Mouse (Mus musculus) cerebellum, adult 11-12 months (tissue): ENCODE data around the gene Abca8b.
"Not testable (repeated sequence)": the region's sequence is repeated elsewhere in the genome, so short reads cannot be mapped to it uniquely, and the experiment has no call there.

Experiments used
- DNase-seq: peaks from one replicate; pipeline ENCODE4 v3.0.0; 2022

Gene Abca8b

DNA sequence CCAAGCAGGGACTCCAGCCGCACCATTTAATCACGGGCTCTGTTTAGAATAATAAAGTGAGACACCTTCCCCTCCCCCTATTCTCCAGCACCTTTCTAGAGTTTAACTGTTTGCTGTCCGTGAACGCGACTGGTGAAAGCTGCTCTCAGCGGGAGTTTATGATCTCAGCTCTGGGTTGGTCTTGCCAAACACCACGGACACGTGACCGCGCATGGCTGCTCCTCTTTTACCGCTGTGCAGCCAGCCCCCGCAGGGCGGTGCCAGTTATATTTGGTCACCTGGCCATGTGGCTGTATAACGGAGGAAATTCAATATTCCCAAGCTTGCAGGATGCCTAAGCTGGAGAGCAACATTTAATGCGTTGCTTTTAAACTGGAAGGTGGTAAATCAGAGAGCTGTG, at the start of gene Abca8b:
Gene Abca8b, minus strand, starts transcription at position 222 of the 400 bp plus-strand sequence.
- DNase-seq = peak; percentile 93

DNA sequence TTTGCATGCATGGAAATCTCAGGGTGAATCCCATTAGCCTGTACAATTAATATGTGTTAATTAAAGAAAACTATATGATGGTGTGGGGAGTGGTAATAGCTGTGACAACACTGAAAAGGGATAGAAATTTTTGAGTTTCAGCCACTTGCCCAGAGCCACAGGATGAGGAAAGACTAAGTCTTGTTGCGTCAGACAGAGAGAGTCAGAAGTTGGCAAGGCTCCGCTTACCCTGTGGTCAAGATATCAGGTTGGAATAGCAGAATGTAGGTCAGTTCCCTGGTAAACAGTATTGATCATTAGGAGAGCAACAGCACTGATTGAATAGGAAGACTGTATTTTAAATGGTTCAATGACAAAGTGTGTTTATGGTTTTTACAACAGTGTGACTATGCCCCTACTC, 42.1 kb upstream of the Abca8b start:
- no peak for DNase-seq

DNA sequence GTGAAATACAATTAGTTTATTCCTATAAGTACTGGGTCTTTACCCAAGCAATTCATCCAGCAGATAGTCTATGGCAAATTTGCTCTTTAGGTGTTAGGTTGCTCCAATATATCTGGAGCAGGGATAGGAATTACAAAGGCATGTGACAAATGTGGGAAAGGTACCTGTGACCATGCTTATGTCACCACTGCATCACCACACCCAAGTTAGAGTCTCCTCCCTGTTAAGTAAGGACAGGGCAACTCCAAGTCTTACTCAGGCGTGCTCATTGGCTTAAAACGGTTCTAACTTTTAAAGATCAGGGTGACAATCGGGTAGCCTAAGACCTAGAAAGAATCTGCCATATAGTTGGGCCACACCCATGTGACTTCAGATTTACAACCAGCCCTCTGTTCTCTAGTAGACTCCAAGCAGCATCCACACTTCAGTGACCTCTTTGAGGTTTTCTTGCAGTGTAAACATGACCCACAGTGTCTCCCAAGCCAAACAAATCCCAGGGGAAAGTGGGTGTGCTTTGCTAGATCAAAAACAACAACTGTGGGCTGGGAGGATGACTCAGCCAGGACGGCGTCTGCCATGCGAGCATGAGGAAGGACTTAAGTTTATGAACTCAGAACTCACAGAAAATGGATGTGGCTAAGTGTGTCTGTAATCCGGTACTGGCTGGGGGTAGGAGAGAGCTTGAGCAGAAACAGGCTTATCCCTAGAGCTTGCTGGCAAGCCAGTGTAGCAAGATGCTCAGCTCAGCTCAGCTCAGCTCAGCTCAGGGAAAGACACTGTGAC, 33.5 kb upstream of the Abca8b start:
- DNase-seq = no peak

DNA sequence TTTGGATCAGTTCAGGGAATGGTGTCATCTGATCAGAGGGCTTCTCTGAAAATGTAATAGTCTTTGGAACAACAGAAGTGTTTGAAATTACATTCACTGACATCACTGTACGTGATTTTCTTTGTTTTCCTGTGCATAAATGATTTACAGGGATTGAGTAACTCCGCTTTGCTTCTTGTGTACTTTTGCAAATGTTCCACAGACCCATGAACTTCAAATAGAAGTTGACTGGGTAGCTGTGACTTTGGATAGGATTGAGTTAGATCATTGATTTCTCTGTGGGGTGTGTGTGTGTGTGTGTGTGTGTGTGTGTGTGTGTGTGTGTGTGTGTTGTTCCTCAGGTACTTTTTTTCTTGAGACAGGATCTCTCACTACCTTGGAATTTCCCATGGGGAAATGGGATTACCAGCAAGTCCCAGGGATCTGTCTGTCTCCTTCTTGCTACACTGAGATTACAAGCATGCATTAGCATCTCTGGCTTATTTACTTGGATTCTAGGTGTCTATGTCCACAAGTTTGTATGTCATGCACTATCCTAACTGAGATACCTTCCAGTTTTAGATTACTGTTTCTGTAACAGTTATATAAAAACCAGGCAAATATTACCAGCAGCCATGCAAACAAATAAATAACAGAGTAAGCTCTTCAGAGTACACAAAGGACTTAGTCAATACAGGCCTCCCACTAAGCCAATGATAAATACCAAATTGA, 15.3 kb upstream of the Abca8b start:
- DNase-seq = no peak

DNA sequence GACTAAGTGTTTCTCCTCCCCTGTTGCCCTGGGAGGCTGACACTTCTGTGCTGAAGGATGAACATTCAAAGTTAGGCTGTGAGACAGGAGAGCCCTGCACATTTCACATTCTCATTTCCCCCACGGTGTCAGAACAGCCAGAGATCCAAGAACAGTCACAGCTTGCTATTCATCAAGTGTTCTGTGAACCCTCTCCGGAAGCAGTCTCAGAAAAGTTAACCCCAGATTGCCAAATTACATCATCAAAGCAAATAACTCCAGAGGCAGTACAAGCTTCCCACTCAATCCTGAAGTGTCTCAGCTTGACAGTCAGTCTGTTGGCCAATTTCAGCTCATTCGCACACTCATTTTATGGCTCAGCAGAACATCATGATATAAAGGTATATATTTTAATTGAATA, 632 bp downstream of the Abca8b start:
- DNase-seq = peak; percentile 28

DNA sequence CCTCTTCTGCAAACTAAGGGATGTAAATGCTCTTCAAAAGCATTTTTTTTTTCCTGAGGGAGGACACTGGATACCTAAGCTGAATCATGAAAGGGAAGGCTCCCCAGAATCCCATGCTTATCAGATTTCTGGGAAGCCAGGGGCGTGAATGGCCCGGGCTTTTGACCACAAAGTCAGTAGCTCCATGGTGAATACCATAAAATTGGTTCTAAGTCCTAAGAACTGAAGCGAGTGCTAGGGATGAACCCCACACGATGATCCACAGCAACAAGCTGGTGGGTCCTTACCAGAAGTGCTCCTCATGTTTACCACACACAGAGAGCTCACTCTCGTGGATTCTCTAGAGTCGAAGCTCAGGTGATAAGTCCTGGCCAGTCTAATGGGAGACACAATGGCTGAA, 1.6 kb downstream of the Abca8b start:
- DNase-seq = no peak

DNA sequence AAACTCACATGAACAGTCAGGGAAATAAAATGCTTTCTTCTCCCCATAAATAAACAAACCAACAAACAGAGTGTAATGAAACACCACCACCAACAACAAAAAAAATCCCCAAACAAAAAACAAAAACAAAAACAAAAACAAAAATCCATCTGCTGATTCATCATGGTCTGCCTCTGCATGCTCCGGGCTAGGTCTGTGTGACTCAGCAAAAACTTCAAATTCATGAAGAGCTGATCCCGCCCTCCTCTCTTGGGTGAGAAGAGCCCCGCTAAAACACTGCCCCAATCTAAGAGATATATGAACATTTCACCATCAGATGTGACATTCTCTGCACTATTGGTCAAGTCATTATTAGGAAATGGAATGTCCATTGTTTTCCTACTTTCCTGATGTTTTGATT, 4.4 kb downstream of the Abca8b start:
- no peak for DNase-seq

DNA sequence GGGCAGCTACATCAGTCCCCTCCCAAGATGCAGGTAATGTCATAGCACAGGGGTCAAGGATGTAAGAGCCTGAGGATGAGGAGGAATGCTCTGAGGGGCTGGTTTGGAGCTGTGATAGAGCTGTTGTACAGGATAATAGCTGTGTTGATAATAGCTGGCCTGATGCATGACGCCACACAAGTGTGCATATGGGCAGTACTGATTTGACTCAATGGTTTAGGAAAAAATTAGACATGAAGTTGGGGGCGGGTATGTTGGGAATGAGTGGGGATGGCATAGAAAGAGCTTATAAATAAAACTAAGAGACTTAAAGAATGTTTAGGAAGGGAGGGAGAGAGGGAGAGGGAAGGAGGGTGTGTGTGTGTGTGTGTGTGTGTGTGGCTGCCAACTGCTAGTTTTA, 5.4 kb downstream of the Abca8b start:
- no peak for DNase-seq

DNA sequence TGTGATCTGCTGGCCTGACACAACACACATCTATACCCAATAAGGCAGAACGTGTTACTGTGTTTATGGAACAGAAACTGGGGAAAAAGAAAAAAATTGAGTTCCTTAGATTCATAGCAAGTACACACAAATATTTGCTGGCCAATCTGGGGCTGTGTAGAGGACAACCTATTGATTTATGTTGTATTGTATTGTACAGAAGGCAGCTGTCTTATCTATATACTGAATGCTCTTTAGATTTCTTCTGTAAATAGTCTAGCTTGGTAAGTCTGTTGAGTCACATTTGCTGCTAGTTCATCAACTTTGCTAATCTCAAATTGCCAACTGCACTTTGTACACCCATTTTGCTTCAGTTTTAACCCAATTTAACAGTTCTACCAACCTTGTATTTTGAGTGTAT, 7.5 kb downstream of the Abca8b start:
- no peak for DNase-seq

DNA sequence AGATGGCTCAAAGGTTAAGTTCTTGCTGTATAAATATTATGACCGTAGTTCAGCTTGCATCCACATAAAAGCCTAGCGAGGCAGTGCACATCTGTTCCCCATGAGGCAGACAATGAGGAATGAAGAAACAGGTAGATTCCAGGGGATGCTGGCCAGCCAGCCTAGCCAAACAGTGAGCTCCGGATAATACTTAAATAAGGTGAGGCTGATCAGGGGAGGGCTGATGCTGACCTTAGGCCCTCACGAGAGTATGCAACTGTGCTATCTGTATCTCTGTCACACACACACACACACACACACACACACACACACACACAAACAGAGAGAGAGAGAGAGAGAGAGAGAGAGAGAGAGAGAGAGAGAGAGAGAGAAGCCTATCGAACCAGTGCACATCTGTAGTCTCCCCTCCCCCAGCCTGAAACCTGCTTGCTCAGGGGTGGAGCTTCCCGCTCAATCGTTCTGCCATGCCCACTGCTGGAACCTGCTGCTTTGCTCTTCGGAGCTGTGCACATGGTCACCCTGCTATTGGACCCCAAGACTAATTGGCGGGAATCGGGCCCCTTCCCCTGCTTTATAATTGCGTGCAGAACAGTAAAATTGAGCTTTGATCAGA, 8.1 kb downstream of the Abca8b start:
- DNase-seq = not testable (repeated sequence)

DNA sequence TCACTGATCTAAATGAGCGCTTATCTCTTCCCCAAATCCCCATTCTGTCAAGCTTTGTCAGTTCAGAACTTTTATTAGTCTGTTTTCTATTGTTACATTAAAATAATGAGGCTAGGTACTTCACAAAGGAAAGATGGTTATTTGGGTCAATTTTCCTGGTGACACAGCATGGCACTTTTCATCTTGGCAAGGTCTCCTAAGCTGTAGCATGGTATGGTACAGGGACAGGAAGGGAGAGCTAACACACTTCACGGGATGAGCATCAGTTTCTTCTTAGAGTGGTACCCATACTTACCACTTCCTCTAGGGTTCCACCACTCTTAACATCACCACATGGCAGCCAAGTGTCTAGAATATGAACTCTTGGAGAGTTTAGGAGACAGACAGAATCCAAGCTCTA, 13.8 kb downstream of the Abca8b start:
- DNase-seq = peak; percentile 28

DNA sequence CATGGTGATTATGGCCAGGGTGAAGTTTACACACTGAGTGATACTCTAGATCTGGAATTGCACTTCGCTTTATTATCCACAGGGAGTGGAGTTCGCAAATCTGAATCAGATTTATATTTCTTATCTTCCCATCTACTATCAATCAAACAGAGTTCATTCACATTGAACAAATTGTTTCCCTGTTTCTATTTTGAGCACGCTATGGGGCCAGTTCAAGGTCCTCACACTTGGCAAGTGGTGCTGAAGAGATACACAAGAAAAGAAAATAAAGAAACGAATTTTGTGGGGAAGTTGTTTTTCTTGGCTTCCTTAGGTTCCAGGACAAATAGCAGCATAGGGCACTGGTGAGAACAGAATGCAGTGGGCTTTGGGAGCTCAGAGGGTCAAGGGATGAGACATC, 25.1 kb downstream of the Abca8b start:
- DNase-seq = no peak

DNA sequence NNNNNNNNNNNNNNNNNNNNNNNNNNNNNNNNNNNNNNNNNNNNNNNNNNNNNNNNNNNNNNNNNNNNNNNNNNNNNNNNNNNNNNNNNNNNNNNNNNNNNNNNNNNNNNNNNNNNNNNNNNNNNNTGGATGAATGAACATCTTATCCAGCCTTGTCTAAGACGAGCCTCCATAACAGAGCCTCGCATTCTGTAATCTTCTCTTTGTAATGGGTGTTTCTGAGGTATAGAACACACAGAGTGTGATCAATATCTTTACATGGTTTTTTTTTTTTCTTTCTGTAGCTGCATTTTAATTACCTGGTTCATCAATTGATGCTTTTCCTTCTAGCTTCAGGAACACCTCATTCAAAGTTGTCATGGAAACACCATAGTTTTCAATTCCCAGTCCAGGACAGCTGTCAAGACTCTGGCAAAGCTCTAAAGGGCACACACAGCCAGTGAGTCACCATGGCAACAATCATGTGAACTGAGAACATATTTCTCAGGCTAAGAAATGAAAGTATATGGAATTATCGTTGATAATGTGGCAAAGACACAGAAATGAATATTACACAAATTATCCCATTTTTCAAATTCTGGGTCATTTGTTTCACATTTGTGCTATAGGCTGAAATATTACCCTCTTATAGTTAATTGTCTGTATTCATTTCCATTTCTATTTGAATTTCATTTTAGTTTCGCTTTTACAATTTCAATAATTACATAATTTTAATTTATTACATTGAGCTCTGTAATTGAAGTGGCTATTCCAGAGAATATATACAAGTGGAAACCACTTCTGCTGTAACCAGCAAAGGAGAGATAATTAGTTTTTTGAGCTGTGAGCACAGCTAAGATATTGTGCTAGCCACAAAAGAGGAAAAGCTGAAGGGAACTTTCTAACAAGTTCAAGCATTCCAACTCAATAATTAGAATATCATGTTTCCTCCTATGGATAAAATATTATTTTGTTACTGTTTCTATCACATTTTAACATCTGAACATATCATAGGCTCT, 33.9 kb downstream of the Abca8b start:
- no peak for DNase-seq

DNA sequence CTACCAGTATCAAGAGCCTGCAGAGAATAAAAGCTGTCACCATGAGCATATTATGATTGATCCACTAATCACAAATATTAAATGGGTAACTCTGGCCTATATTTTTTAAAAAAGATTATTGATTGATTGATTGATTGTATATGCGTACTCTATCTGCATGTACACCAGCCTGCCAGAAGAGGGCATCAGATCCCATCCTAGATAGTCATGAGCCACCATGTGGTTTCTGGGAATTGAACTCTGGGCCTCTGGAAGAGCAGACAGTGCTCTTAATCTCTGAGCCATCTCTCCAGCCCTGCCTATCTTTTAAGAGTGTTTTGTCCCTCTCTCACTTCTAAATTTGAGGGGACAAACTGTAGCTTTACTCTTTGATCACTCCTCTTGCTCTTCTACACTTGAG, 40.5 kb downstream of the Abca8b start:
- DNase-seq = no peak

DNA sequence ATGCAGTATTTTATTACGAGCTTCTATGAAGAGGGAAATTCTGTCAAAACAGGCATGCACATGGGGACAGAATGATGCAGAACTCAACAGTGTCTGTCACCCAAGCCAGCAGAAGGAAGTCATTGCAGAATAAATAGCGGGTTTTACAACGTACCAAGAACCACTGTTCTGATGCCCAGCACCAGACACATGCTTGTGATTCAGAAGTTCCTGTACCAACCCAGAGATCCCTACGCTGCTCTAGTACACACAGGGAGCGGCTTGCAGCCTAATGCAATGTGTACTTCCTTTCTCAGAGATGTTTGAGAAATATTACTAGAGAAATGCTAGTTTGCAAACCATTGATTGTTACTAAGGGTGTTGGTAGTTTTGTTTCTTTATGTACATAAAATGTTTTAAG, 58.7 kb downstream of the Abca8b start:
- DNase-seq = no peak

DNA sequence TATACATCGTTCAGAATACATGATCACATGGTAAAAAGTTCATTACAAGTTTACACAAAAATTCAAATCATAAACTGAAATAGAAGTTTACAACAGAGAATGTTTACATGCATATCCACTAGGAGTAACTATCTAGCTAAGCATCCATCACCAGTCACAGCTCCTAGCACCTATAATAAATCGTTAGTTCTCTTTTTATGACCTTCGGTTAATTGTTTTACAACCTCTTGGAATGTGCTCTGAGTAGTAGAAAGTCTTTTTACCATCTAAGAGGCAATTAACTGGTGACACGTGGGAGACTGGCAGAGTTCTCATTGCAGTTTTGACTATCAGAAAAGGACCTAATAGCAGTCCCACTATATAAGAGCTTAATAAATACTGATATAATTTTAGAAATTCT, 62.4 kb downstream of the Abca8b start:
- not testable (repeated sequence) for DNase-seq

DNA sequence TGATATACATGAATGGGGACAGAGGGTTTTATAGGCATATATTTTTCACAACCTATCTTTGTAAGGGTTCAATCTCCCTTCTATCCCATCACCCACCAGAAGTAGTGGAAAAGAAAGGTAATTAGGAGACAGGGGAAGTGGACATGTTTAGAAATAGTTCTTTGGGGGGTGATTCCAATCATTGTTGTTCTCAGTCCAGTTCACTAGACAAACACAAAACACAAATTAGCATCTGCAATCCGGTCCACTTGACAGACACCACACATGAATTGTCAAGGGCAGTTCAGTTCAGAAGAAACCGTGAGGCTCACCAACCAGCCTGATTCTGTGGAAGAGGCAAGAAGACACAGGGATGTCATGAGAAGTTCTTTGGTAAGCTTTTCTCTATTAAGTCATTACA, 67.2 kb downstream of the Abca8b start:
- DNase-seq = no peak

DNA sequence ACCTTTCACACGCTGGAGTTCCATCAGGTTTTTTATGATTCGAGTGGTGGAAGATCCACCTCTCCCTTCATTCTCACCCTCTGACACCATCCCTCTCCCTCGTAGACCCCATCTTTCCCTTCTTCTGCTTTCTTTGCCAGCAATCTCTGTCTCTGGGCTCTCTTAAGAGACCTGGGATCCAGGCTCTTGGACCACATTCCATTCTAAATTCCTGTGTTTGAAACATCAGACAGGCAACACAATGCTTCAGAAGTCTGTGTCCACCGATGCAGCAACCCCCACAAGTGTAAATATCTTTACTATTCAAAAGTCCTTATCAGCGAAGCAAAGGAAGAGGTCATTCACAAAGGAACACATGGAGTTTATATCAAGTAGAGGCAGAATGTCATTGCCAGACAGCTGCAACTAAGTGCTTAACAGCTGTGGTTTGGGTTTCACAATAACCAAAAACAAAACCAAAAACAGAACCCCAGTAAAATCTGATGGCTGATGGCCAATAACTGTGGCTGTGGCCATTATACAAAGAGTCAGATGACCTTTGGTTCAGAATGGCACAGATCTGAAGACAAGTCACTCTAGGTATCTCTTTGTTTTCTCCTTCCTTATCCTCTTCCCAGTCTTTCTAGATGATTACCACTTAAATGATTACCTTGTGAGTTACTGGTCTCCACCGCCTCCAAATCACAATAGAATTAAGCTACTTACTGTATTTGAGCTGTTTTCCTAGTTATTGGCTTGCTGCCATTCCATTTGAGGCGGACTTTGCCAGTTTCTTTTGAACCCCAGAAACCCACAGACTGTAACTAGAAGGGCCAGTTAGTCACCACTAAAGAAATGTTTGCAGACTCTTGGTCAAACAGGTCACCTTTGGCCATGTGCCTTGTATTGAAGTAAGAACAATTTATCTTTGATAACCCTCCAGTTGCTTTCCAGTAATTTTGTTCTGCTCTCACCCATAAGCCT, 68.6 kb downstream of the Abca8b start:
- no peak for DNase-seq

DNA sequence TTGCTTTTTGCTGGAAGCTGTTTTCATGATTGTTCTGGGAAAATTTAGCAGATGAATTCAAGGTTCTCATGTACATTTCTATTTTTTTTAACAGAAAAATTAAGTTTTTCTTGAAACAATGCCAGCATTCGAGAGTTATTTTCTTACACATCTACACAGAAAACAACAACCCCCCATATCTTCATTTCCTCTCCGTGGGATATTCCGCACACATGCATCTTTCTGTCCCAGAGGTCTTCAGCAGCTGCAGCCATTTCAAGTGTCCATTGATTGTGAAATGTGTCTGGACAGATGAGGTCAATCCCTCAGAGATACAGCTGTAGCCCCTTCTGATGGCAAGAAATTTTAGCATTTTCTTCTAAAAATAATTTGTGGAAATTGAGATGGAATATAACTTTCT, 73.4 kb downstream of the Abca8b start:
- no peak for DNase-seq

DNA sequence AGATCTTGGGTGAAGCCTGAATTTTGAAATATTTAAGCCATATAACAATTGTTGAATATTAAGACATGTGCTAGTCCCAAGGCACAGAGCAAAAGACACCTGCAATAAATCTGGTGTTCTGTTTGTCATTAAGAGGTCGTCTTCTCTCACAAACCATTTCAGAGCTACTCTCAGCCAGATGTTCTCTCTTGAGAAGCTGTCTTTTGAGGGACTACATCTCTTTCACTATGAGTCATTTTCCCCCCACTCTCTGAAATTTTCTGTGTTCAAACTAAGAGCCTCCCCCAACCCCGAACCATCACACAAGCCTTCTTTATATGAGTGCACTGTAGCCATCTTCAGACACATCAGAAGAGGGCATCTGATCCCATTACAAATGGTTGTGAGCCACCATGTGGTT, 76.2 kb downstream of the Abca8b start:
- DNase-seq = no peak

DNA sequence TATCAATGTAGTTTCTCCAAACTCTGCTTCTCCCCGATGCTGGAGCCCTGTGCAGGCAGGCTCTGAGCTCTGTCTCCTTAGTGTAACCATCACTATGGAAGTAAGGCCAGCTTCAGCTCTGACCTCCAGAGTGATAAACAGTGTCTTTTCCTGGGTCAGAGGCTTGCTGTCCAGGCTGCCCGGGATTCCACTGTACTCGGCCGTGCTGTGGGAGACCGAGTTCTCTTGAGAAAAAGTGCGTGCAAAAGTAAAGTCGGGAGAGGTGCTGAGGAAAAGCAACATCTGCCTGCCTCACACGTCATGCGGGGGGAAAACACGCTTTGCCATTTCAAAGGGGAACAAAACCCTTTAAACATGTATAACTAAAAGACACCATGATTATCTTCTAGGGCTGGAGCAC, 79.0 kb downstream of the Abca8b start:
- DNase-seq = no peak

DNA sequence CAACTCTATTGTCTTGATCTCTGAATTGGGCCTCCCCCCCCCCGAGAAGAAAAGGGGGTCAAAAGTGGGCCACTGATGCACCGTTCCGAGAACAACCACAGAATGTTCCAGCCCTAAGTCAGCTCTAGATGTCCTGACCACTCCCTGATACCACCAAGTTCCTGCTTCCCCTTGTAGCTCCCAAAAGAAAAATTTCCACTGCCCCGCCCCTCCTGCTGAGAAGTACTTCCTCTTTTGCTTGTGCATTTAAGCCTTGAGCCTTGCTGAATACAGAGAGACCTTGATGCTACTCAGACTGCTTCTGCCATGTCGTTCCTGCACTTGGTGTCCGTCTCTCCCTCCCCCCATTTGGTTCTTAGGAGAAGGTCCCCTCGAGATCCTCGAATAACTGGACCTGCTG, 82.5 kb downstream of the Abca8b start:
- DNase-seq = not testable (repeated sequence)
